Mouse (Mus musculus): ENCODE results near the gene Zic2.

Zic2 gene

GRCm38 (mm10) chr14:122477971-122478573 lies 2.8 kb downstream of the Zic2 start:
- DNase-seq, result no peak

GRCm38 (mm10) chr14:122478574-122479011 lies 3.4 kb downstream of the Zic2 start:
- no peak for DNase-seq

GRCm38 (mm10) chr14:122479461-122480109 lies 4.3 kb downstream of the Zic2 start:
- DNase-seq, result no peak

- no peak for DNase-seq
Measured at GRCm38 (mm10) chr14:122480355-122480754, 5.1 kb downstream of the Zic2 start.

GRCm38 (mm10) chr14:122481181-122481580 lies 5.9 kb downstream of the Zic2 start:
- no peak for DNase-seq

- DNase-seq, result no peak
Measured at GRCm38 (mm10) chr14:122482081-122483023, 7.1 kb downstream of the Zic2 start.

GRCm38 (mm10) chr14:122483024-122483385 lies 7.8 kb downstream of the Zic2 start:
- DNase-seq, result no peak

GRCm38 (mm10) chr14:122483556-122484421 lies 8.6 kb downstream of the Zic2 start:
- no peak for DNase-seq

- DNase-seq, result no peak
Measured at GRCm38 (mm10) chr14:122484458-122484843, 9.2 kb downstream of the Zic2 start.

GRCm38 (mm10) chr14:122484844-122485551 lies 9.8 kb downstream of the Zic2 start:
- DNase-seq, result no peak

- DNase-seq, result no peak
Measured at GRCm38 (mm10) chr14:122485635-122486181, 10.5 kb downstream of the Zic2 start.

- DNase-seq, result no peak
Measured at GRCm38 (mm10) chr14:122486611-122487010, 11.4 kb downstream of the Zic2 start.

GRCm38 (mm10) chr14:122487366-122487765 lies 12.1 kb downstream of the Zic2 start:
- DNase-seq, result no peak

GRCm38 (mm10) chr14:122489041-122489440 lies 13.8 kb downstream of the Zic2 start:
- no peak for DNase-seq

GRCm38 (mm10) chr14:122489686-122490414 lies 14.6 kb downstream of the Zic2 start:
- DNase-seq, result no peak

- DNase-seq, result no peak
Measured at GRCm38 (mm10) chr14:122490441-122491328, 15.4 kb downstream of the Zic2 start, which contains the start of gene Gm10837. Gm10837 (plus strand) TSS chr14:122490586.

- DNase-seq, result no peak
Measured at GRCm38 (mm10) chr14:122491521-122491920, 16.3 kb downstream of the Zic2 start.

GRCm38 (mm10) chr14:122492015-122492414 lies 16.8 kb downstream of the Zic2 start:
- DNase-seq, result no peak

- DNase-seq, result no peak
Measured at GRCm38 (mm10) chr14:122509058-122509457, 33.8 kb downstream of the Zic2 start.

GRCm38 (mm10) chr14:122511519-122511918 lies 36.3 kb downstream of the Zic2 start:
- DNase-seq, result no peak
